In the genomic region with DNA sequence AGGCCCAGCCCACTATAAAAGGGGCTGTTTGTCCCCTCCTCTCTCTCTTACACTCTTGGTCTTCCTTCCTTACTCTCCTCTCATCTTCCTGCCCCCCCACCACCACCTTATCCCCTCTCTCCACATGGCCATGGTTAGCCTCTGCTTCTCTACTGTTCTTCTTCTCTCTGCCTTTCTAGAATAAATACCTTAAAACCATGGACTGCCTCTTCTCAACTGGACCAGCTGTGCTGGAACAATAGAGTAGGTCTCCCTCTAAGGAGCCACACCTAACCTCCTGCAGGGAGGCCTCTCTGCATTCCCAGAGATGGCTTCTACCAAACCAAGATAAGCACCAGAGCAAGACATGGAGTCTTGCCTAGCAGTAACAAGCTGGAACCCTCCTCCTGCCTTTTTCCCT, we compare ENCODE assay signal across 33 mouse cellular contexts.
"Had no signal": no experiment of that assay in that cellular context is flagged by ENCODE, and none has a peak within 500 bp of the region (broad histone marks: within the 10 kb centered on the region; RNA-seq: fewer than 3 reads in every experiment).

No protein-coding gene starts in this region.

- H3K9me3 ChIP-seq: heart, embryonic 13.5 days; heart, embryonic 15.5 days; hindbrain, embryonic 10.5 days; hindbrain, embryonic 12.5 days; hindbrain, embryonic 13.5 days; hindbrain, embryonic 15.5 days; intestine, embryonic 15.5 days; kidney, embryonic 15.5 days had no signal

- H3K27ac ChIP-seq: heart, embryonic 13.5 days; heart, embryonic 15.5 days; hindbrain, embryonic 10.5 days; hindbrain, embryonic 12.5 days; hindbrain, embryonic 13.5 days; hindbrain, embryonic 14.5 days; hindbrain, embryonic 15.5 days; hindbrain, postnatal 0 days; intestine, embryonic 15.5 days; kidney, embryonic 15.5 days; kidney, postnatal 0 days; layer of hippocampus, adult 2 months; left cerebral cortex, adult 2 months had no signal

- H3K4me2 ChIP-seq: heart, embryonic 13.5 days; heart, embryonic 15.5 days; hindbrain, embryonic 12.5 days; hindbrain, embryonic 13.5 days; hindbrain, embryonic 14.5 days; hindbrain, embryonic 15.5 days; intestine, embryonic 15.5 days; kidney, embryonic 15.5 days had no signal

- H3K27me3 ChIP-seq: heart, embryonic 13.5 days; heart, embryonic 15.5 days; hindbrain, embryonic 12.5 days; hindbrain, embryonic 13.5 days; hindbrain, embryonic 15.5 days; intestine, embryonic 15.5 days; kidney, embryonic 15.5 days had no signal

- ATAC-seq: hindbrain, embryonic 16.5 days; hindbrain, postnatal 0 days; inflammation-experienced regulatory T-cells, adult 6 months; intestine, embryonic 15.5 days; intestine, embryonic 16.5 days; intestine, postnatal 0 days had no signal

- DNase-seq: heart, postnatal 10 days; heart, postnatal 14 days; heart, postnatal 36 days; heart, postnatal 4 days; kidney, adult 11 months; kidney, adult 18-20 months; kidney, adult 2 months; kidney, adult 8-10 months; kidney, adult 9 months; kidney, postnatal 10 days; kidney, postnatal 14 days; kidney, postnatal 25 days; kidney, postnatal 36 days; kidney, postnatal 4 days; layer of hippocampus, adult 9-11 months; layer of hippocampus, postnatal 36 days had no signal

- H3K36me3 ChIP-seq: heart, embryonic 13.5 days; heart, embryonic 15.5 days; hindbrain, embryonic 10.5 days; hindbrain, embryonic 12.5 days; hindbrain, embryonic 13.5 days; hindbrain, embryonic 15.5 days; intestine, embryonic 15.5 days; kidney, embryonic 15.5 days had no signal

- H3K9ac ChIP-seq: heart, embryonic 13.5 days; heart, embryonic 15.5 days; hindbrain, embryonic 12.5 days; hindbrain, embryonic 13.5 days; hindbrain, embryonic 14.5 days; hindbrain, embryonic 15.5 days; intestine, embryonic 15.5 days; kidney, embryonic 15.5 days had no signal

- H3K4me3 ChIP-seq: heart, embryonic 13.5 days; heart, embryonic 15.5 days; hindbrain, embryonic 10.5 days; hindbrain, embryonic 12.5 days; hindbrain, embryonic 13.5 days; hindbrain, embryonic 15.5 days; intestine, embryonic 15.5 days; kidney, embryonic 15.5 days; layer of hippocampus, adult 2 months; left cerebral cortex, adult 2 months had no signal

- H3K4me1 ChIP-seq: heart, embryonic 13.5 days; heart, embryonic 15.5 days; hindbrain, embryonic 10.5 days; hindbrain, embryonic 12.5 days; hindbrain, embryonic 13.5 days; hindbrain, embryonic 15.5 days; intestine, embryonic 15.5 days; kidney, embryonic 15.5 days had no signal
